Mouse (Mus musculus): Measurements from ENCODE around the gene Olfr394. TPM values are rescaled to one million over a fixed set of nuclear protein-coding genes. Genes with fewer than 3 reads are reported as not detected.
"Not testable (repeated sequence)": the region's sequence is repeated elsewhere in the genome, so short reads cannot be mapped to it uniquely, and the experiment has no call there.

Olfr394 gene
- polyA plus RNA-seq (2015; fragmentation: Nextera tagmentation; extraction: Ambion mirVana): not detected in 2 replicates

DNA sequence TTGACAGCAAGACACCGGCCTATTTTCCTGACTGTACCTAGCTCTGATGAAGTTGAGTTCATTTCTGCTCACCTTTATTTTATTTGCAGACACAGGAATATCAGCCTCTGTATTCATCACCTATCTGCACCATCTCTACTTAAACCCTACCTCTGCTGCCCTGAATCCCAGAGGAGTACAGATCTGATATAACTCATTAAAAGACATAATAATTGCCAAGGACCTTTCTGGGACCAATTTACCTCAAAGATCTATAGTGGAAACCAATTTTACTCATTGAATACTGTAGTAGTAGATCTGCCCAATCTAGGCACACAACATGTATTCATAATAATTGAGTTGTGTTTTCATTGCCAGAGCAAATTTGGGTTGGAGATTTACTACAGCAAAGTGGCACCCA lies at the start of gene Olfr394:
Gene Olfr394 (minus strand): TSS at position 101 of the 400 bp plus-strand sequence.
- no peak within 1 kb of the TSS for H3K4me3 ChIP-seq (replicated peaks)
- H3K27ac ChIP-seq: no peak within 1 kb of the TSS
- WGBS: 75% methylated on average over 1 of the region's 1 CpGs
- no peak within 1 kb of the TSS for H3K4me2 ChIP-seq (replicated peaks)
- H3K27me3 ChIP-seq: no peaks in the 10 kb centered on the region
- H3K9ac ChIP-seq (replicated peaks): no peak within 1 kb of the TSS
- no peaks in the 10 kb centered on the region for H3K36me3 ChIP-seq
- H3K9me3 ChIP-seq: peaks cover 11% of the 10 kb centered on the region; the same call in 1 of the 2 replicates
- ATAC-seq: no peak
- H3K4me1 ChIP-seq (replicated peaks): no peaks in the 10 kb centered on the region

DNA sequence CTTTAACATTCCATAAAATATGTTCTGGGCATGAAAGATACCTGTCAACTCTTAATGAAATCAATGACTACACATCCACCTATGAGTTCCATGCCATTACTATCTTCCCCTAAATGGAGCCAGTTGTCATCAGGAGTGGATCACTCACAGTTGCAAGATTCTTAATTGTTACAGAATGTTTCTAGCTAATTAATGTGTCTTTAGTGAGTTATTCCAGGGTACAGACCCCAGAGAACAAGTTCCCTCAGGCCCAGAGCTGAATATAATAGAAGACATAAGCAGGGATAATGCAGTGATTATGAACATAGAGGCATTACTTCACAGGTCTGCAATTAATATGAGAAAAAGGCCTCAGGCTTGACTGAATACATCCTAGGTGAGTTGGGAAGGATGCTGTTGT lies 45.8 kb upstream of the Olfr394 start, which contains the start of gene Olfr23:
Gene Olfr23 (plus strand): TSS at position 301 of the 400 bp plus-strand sequence.
- Histone ChIP-seq H3K9me3 (peaks cover 18% of the 10 kb centered on the region), H3K27ac (no peak within 1 kb of the TSS), H3K27me3 (no peaks in the 10 kb centered on the region), H3K4me2 (replicated peaks) (no peak within 1 kb of the TSS), H3K4me1 (replicated peaks) (no peaks in the 10 kb centered on the region), H3K36me3 (no peaks in the 10 kb centered on the region), H3K9ac (replicated peaks) (no peak within 1 kb of the TSS), H3K4me3 (replicated peaks) (no peak within 1 kb of the TSS)
- ATAC-seq: no peak

DNA sequence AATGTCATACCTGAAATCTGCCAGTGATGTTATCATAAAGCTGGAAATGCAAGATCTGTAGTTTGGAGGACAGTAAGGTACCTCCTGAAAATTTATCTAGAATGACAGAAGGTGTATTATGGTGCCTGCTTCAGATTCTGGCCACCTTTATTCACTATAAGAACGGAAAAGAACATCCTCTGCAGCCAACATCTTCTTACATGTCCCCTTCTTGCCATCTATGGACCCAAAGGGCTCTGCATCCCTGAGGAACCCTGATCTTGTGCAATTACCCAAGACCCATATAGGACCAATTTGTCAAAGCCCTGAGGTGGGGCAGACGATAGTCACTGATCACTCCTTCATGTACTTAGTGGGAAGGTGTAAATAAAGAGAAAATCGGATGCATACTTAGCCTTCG lies 18.6 kb upstream of the Olfr394 start, which contains the start of gene Olfr395:
Gene Olfr395 (minus strand): TSS at position 101 of the 400 bp plus-strand sequence.
- not testable (repeated sequence) for H3K36me3 ChIP-seq; H3K4me3 ChIP-seq (replicated peaks); ATAC-seq; H3K27me3 ChIP-seq; H3K27ac ChIP-seq; H3K4me1 ChIP-seq (replicated peaks); H3K9ac ChIP-seq (replicated peaks); H3K9me3 ChIP-seq; H3K4me2 ChIP-seq (replicated peaks)
- 78% methylated on average over 4 of the region's 4 CpGs for WGBS

DNA sequence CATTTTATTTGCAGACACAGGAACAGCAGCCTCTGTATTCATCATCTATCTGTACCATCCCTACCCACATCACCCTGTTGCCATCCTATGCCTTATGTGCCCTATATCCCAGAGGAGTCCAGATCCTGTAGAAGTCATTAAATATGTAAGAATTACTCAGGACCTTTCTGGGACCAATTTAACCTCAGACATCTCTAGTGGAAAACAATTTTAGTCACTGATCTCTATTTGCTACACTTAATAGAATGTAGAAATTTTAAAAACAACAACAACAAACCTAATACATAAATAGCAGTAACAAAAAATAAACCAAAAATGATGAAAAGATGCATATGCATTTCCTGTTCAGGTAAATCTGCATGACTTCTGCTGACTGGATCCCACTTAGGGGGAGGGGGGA lies 39.2 kb downstream of the Olfr394 start, which contains the start of gene Olfr393:
Gene Olfr393 (minus strand): TSS at position 101 of the 400 bp plus-strand sequence.
- H3K4me2 ChIP-seq (replicated peaks): no peak within 1 kb of the TSS
- no peak within 1 kb of the TSS for H3K27ac ChIP-seq
- no peak for ATAC-seq

More for the DNA sequence above, 39.2 kb downstream of the Olfr394 start, which contains the start of gene Olfr393:
- Histone ChIP-seq H3K4me3 (replicated peaks) (no peak within 1 kb of the TSS), H3K4me1 (replicated peaks) (no peaks in the 10 kb centered on the region), H3K27me3 (no peaks in the 10 kb centered on the region), H3K9ac (replicated peaks) (no peak within 1 kb of the TSS), H3K9me3 (peaks cover 15% of the 10 kb centered on the region; the same call in 1 of the 2 replicates), H3K36me3 (no peaks in the 10 kb centered on the region)

Other genes starting within 250 kb of the Olfr394 start
- gene Zfp735, start 202.0 kb downstream of the Olfr394 start, polyA plus RNA-seq (2015; fragmentation: Nextera tagmentation; extraction: Ambion mirVana): not detected in 2 replicates
- not detected in 2 replicates for gene Olfr389, start 110.1 kb downstream of the Olfr394 start, polyA plus RNA-seq (2015; fragmentation: Nextera tagmentation; extraction: Ambion mirVana)
- not detected in 2 replicates for gene Olfr390, start 107.8 kb downstream of the Olfr394 start, polyA plus RNA-seq (2015; fragmentation: Nextera tagmentation; extraction: Ambion mirVana)
- gene Olfr391-ps, start 87.7 kb downstream of the Olfr394 start, polyA plus RNA-seq (2015; fragmentation: Nextera tagmentation; extraction: Ambion mirVana): not detected in 2 replicates
- not detected in 2 replicates for gene Olfr392, start 73.7 kb downstream of the Olfr394 start, polyA plus RNA-seq (2015; fragmentation: Nextera tagmentation; extraction: Ambion mirVana)
- not detected in 2 replicates for gene Olfr393, start 39.3 kb downstream of the Olfr394 start, polyA plus RNA-seq (2015; fragmentation: Nextera tagmentation; extraction: Ambion mirVana)
- gene Olfr395, start 18.5 kb upstream of the Olfr394 start, polyA plus RNA-seq (2015; fragmentation: Nextera tagmentation; extraction: Ambion mirVana): not detected in 2 replicates
- not detected in 2 replicates for gene Olfr23, start 45.9 kb upstream of the Olfr394 start, polyA plus RNA-seq (2015; fragmentation: Nextera tagmentation; extraction: Ambion mirVana)
- not detected in 2 replicates for gene Olfr397, start 70.0 kb upstream of the Olfr394 start, polyA plus RNA-seq (2015; fragmentation: Nextera tagmentation; extraction: Ambion mirVana)
- gene Olfr398, start 99.6 kb upstream of the Olfr394 start, polyA plus RNA-seq (2015; fragmentation: Nextera tagmentation; extraction: Ambion mirVana): 0.03 TPM in 1 of 2 replicates, not detected in the other
- gene Olfr139, start 165.8 kb upstream of the Olfr394 start, polyA plus RNA-seq (2015; fragmentation: Nextera tagmentation; extraction: Ambion mirVana): not detected in 2 replicates
- gene Olfr399, start 165.8 kb upstream of the Olfr394 start, polyA plus RNA-seq (2015; fragmentation: Nextera tagmentation; extraction: Ambion mirVana): not detected in 2 replicates
- not detected in 2 replicates for gene Zfp616, start 179.2 kb upstream of the Olfr394 start, polyA plus RNA-seq (2015; fragmentation: Nextera tagmentation; extraction: Ambion mirVana)
- gene Olfr401, start 222.9 kb upstream of the Olfr394 start, polyA plus RNA-seq (2015; fragmentation: Nextera tagmentation; extraction: Ambion mirVana): not detected in 2 replicates